Mouse (Mus musculus) kidney, embryonic 15.5 days (tissue): ENCODE measurements around the gene Ccdc130. TPM values are rescaled to one million over a fixed set of nuclear protein-coding genes. Genes with fewer than 3 reads are reported as not detected.

Experiments
- ATAC-seq: fragments of 200-750 bp; cut with Nextera tagmentation; replicated peaks from 2 replicates; pipeline ENCODE4 v1.8.0; 2017; ENCODE audit warnings: moderate TSS enrichment; ENCODE audit not compliant: low FRiP score
- H3K27ac ChIP-seq: fragments of 300-500 bp; sonication (generic); 2 replicates; pipeline ENCODE4 v1.5.1; 2015; ENCODE audit warnings: mild to moderate bottlenecking, inconsistent platforms
- H3K27me3 ChIP-seq: fragments of 300-500 bp; sonication (generic); 2 replicates; pipeline ENCODE4 v1.6.1; 2015; ENCODE audit warnings: inconsistent platforms
- H3K36me3 ChIP-seq: fragments of 300-500 bp; sonication (generic); 2 replicates; pipeline ENCODE4 v1.6.1; 2015; ENCODE audit warnings: inconsistent platforms
- H3K4me1 ChIP-seq: fragments of 300-500 bp; sonication (generic); 2 replicates; pipeline ENCODE4 v1.6.1; 2015; ENCODE audit warnings: inconsistent platforms
- H3K4me2 ChIP-seq: fragments of 300-500 bp; sonication (generic); 2 replicates; pipeline ENCODE4 v1.6.1; 2015; ENCODE audit warnings: moderate library complexity, mild to moderate bottlenecking, inconsistent platforms
- H3K4me3 ChIP-seq: fragments of 300-500 bp; sonication (generic); replicated peaks from 2 replicates; pipeline ENCODE4 v1.5.1; 2015; ENCODE audit warnings: mild to moderate bottlenecking, inconsistent platforms
- H3K9ac ChIP-seq: fragments of 300-500 bp; sonication (generic); 2 replicates; pipeline ENCODE4 v1.6.1; 2015; ENCODE audit warnings: mild to moderate bottlenecking, inconsistent platforms
- H3K9me3 ChIP-seq: fragments of 300-500 bp; sonication (generic); replicated peaks from 2 replicates; pipeline ENCODE4 v1.6.1; 2016; ENCODE audit warnings: inconsistent platforms
- WGBS: fragments of 180-500 bp; shearing (Covaris S2); methylation state at CpG from one replicate; pipeline ENCODE4 v1.1.7; 2015; ENCODE audit warnings: mixed read lengths; 5-methylcytosine and 5-hydroxymethylcytosine counted together
- polyA plus RNA-seq: library from polyadenylated mRNA; unstranded; fragments of >200 nt; fragmentation: Nextera tagmentation; extraction: Ambion mirVana; gene quantifications from 2 replicates; pipeline ENCODE4 v1.2.1, GENCODE M21; 2015

The Ccdc130 gene
- polyA plus RNA-seq, 1 experiment from 2014 or later, result 23.0 TPM

- WGBS, result 9% methylated on average over 10 of the region's 10 CpGs
- peak overlapping the region; percentile 77 for H3K27ac ChIP-seq
Observed at GRCm38 (mm10) chr8:84235746-84236409, 34.3 kb downstream of the Ccdc130 start.

GRCm38 (mm10) chr8:84233055-84233454, 37.1 kb downstream of the Ccdc130 start:
- 91% methylated on average over 2 of the region's 2 CpGs for WGBS

More at GRCm38 (mm10) chr8:84235746-84236409, 34.3 kb downstream of the Ccdc130 start:
- Histone ChIP-seq H3K9ac (peak overlapping the region; percentile 96), H3K4me3 (peak overlapping the region; percentile 97), H3K9me3 (no peaks in the 10 kb centered on the region), H3K4me2 (peak overlapping the region; percentile 75), H3K4me1 (peaks cover 20% of the 10 kb centered on the region), H3K36me3 (peaks cover 41% of the 10 kb centered on the region), H3K27me3 (no peaks in the 10 kb centered on the region)
- ATAC-seq, result no peak

GRCm38 (mm10) chr8:84230735-84231134, 39.4 kb downstream of the Ccdc130 start:
- no peak for ATAC-seq
- Histone ChIP-seq H3K27me3 (no peaks in the 10 kb centered on the region), H3K4me1 (peaks cover 5% of the 10 kb centered on the region), H3K27ac (no peak overlapping the region), H3K36me3 (peaks cover 93% of the 10 kb centered on the region), H3K4me3 (no peak overlapping the region), H3K9ac (no peak overlapping the region), H3K4me2 (no peak overlapping the region), H3K9me3 (no peaks in the 10 kb centered on the region)
- WGBS, result 82% methylated on average over 17 of the region's 17 CpGs

More at GRCm38 (mm10) chr8:84233055-84233454, 37.1 kb downstream of the Ccdc130 start:
- ATAC-seq, result no peak
- H3K36me3 ChIP-seq, result peaks cover 70% of the 10 kb centered on the region
- H3K4me2 ChIP-seq, result no peak overlapping the region
- no peak overlapping the region for H3K4me3 ChIP-seq
- peaks cover 18% of the 10 kb centered on the region for H3K4me1 ChIP-seq
- H3K9ac ChIP-seq, result no peak overlapping the region
- H3K9me3 ChIP-seq, result no peaks in the 10 kb centered on the region
- no peak overlapping the region for H3K27ac ChIP-seq
- no peaks in the 10 kb centered on the region for H3K27me3 ChIP-seq

GRCm38 (mm10) chr8:84223322-84224029, 46.7 kb downstream of the Ccdc130 start:
- ATAC-seq, result no peak; the same call in 1 of the 2 replicates
- Histone ChIP-seq H3K9ac (no peak overlapping the region), H3K9me3 (no peaks in the 10 kb centered on the region), H3K4me1 (no peaks in the 10 kb centered on the region), H3K27me3 (no peaks in the 10 kb centered on the region), H3K27ac (no peak overlapping the region), H3K36me3 (peaks cover 96% of the 10 kb centered on the region), H3K4me3 (no peak overlapping the region), H3K4me2 (no peak overlapping the region)
- 85% methylated on average over 21 of the region's 21 CpGs for WGBS

- H3K4me3 ChIP-seq, result no peak overlapping the region
- H3K36me3 ChIP-seq, result peaks cover 96% of the 10 kb centered on the region
- H3K4me1 ChIP-seq, result no peaks in the 10 kb centered on the region
- WGBS, result 89% methylated on average over 9 of the region's 9 CpGs
- H3K4me2 ChIP-seq, result no peak overlapping the region
- no peak overlapping the region for H3K9ac ChIP-seq
- no peak for ATAC-seq
- H3K27me3 ChIP-seq, result no peaks in the 10 kb centered on the region
- H3K27ac ChIP-seq, result no peak overlapping the region
- no peaks in the 10 kb centered on the region for H3K9me3 ChIP-seq
Observed at GRCm38 (mm10) chr8:84222566-84223165, 47.5 kb downstream of the Ccdc130 start.

GRCm38 (mm10) chr8:84220105-84220504, 50.1 kb downstream of the Ccdc130 start:
- Histone ChIP-seq H3K4me1 (no peaks in the 10 kb centered on the region), H3K9ac (no peak overlapping the region), H3K27me3 (no peaks in the 10 kb centered on the region), H3K27ac (no peak overlapping the region), H3K4me2 (no peak overlapping the region), H3K36me3 (peaks cover 96% of the 10 kb centered on the region), H3K4me3 (no peak overlapping the region), H3K9me3 (no peaks in the 10 kb centered on the region)
- 85% methylated on average over 7 of the region's 7 CpGs for WGBS
- no peak for ATAC-seq

- H3K27ac ChIP-seq, result no peak overlapping the region
- no peak overlapping the region for H3K4me3 ChIP-seq
- ATAC-seq, result no peak
- no peaks in the 10 kb centered on the region for H3K9me3 ChIP-seq
- H3K4me2 ChIP-seq, result no peak overlapping the region
- no peak overlapping the region for H3K9ac ChIP-seq
- peaks cover 94% of the 10 kb centered on the region for H3K36me3 ChIP-seq
- 95% methylated on average over 5 of the region's 5 CpGs for WGBS
- no peaks in the 10 kb centered on the region for H3K4me1 ChIP-seq
- H3K27me3 ChIP-seq, result no peaks in the 10 kb centered on the region
Observed at GRCm38 (mm10) chr8:84218143-84218542, 52.0 kb downstream of the Ccdc130 start.

- peaks cover 94% of the 10 kb centered on the region for H3K36me3 ChIP-seq
- no peaks in the 10 kb centered on the region for H3K4me1 ChIP-seq
- no peaks in the 10 kb centered on the region for H3K27me3 ChIP-seq
- no peak overlapping the region for H3K27ac ChIP-seq
- WGBS, result 97% methylated on average over 11 of the region's 11 CpGs
- no peak for ATAC-seq
- no peak overlapping the region for H3K9ac ChIP-seq
- no peaks in the 10 kb centered on the region for H3K9me3 ChIP-seq
- H3K4me2 ChIP-seq, result no peak overlapping the region
- H3K4me3 ChIP-seq, result no peak overlapping the region
Observed at GRCm38 (mm10) chr8:84217206-84217605, 53.0 kb downstream of the Ccdc130 start.

GRCm38 (mm10) chr8:84213277-84213676, 56.9 kb downstream of the Ccdc130 start:
- no peak overlapping the region for H3K4me3 ChIP-seq
- H3K36me3 ChIP-seq, result peaks cover 94% of the 10 kb centered on the region
- H3K9ac ChIP-seq, result no peak overlapping the region
- H3K9me3 ChIP-seq, result no peaks in the 10 kb centered on the region
- no peaks in the 10 kb centered on the region for H3K27me3 ChIP-seq
- H3K27ac ChIP-seq, result no peak overlapping the region
- 91% methylated on average over 4 of the region's 4 CpGs for WGBS
- peaks cover 24% of the 10 kb centered on the region for H3K4me1 ChIP-seq
- H3K4me2 ChIP-seq, result no peak overlapping the region
- no peak for ATAC-seq

GRCm38 (mm10) chr8:84211881-84212563, 58.2 kb downstream of the Ccdc130 start:
- H3K4me2 ChIP-seq, result no peak overlapping the region
- no peak overlapping the region for H3K4me3 ChIP-seq
- whole genome bisulfite sequencing, result 91% methylated on average over 31 of the region's 31 CpGs
- no peaks in the 10 kb centered on the region for H3K27me3 ChIP-seq
- H3K4me1 ChIP-seq, result peaks cover 36% of the 10 kb centered on the region
- ATAC-seq, result no peak
- H3K9ac ChIP-seq, result no peak overlapping the region
- H3K36me3 ChIP-seq, result peaks cover 82% of the 10 kb centered on the region
- H3K9me3 ChIP-seq, result no peaks in the 10 kb centered on the region
- no peak overlapping the region for H3K27ac ChIP-seq

GRCm38 (mm10) chr8:84211202-84211601, 59.0 kb downstream of the Ccdc130 start:
- no peak overlapping the region for H3K27ac ChIP-seq
- no peaks in the 10 kb centered on the region for H3K9me3 ChIP-seq
- no peak overlapping the region for H3K9ac ChIP-seq
- no peaks in the 10 kb centered on the region for H3K27me3 ChIP-seq
- WGBS, result 83% methylated on average over 3 of the region's 3 CpGs
- peaks cover 77% of the 10 kb centered on the region for H3K36me3 ChIP-seq
- ATAC-seq, result no peak
- H3K4me3 ChIP-seq, result no peak overlapping the region
- peaks cover 36% of the 10 kb centered on the region for H3K4me1 ChIP-seq
- no peak overlapping the region for H3K4me2 ChIP-seq
